Mouse (Mus musculus) embryonic fibroblast, embryonic 13.5 days (primary cell): ENCODE measurements at regions not wholly inside any gene's neighbourhood (a gene's known extent, or its start where the extent isn't known, plus 50 kb on each side); places are given as distances from the start of the nearest gene placed in this dataset.

ENCODE experiments used
- CTCF ChIP-seq: IDR thresholded peaks from 2 replicates; pipeline ENCODE4 v1.5.1; 2011; ENCODE audit warnings: mild to moderate bottlenecking, control low read depth, low read length, moderate library complexity, borderline replicate concordance; ENCODE audit not compliant: insufficient read depth
- POLR2A ChIP-seq: IDR thresholded peaks from 2 replicates; pipeline ENCODE4 v1.6.1; 2011; ENCODE audit warnings: low read depth, mild to moderate bottlenecking, control low read depth, low read length, moderate library complexity

- TF ChIP-seq CTCF (no peak), POLR2A (no peak)
Observed at GRCm38 (mm10) chr16:77239176-77239790, 225.8 kb downstream of the Usp25 start.
